Mouse (Mus musculus): ENCODE measurements around the gene Slc1a1. TPM values are rescaled to one million over a fixed set of nuclear protein-coding genes. Genes with fewer than 3 reads are reported as not detected.

The Slc1a1 gene
- 11.4 and 12.0 TPM in 2 replicates for polyA plus RNA-seq (2016; fragmentation: Nextera tagmentation; extraction: Ambion mirVana)

- ATAC-seq (ENCODE audit: low FRiP score, low read depth), result peak; percentile 87
- peak within 1 kb of the TSS; percentile 15; the same call in 1 of the 2 replicates for H3K27ac ChIP-seq
These were observed at the start of gene Slc1a1 for GRCm38 (mm10) chr19:28834798-28835499. Gene Slc1a1 (plus strand): TSS chr19:28835049.

GRCm38 (mm10) chr19:28790196-28790595 lies 44.7 kb upstream of the Slc1a1 start:
- Histone ChIP-seq H3K4me3 (no peak overlapping the region), H3K9ac (no peak overlapping the region), H3K36me3 (no peaks in the 10 kb centered on the region), H3K27me3 (replicated peaks) (no peaks in the 10 kb centered on the region), H3K4me2 (replicated peaks) (no peak overlapping the region), H3K4me1 (no peaks in the 10 kb centered on the region), H3K9me3 (no peaks in the 10 kb centered on the region), H3K27ac (no peak overlapping the region)
- WGBS, result 76% methylated on average over 1 of the region's 1 CpGs
- ATAC-seq (ENCODE audit: low FRiP score, low read depth), result no peak

More at GRCm38 (mm10) chr19:28834798-28835499, at the start of gene Slc1a1:
- Histone ChIP-seq H3K9ac (peak within 1 kb of the TSS; percentile 57), H3K9me3 (no peaks in the 10 kb centered on the region), H3K4me1 (0 out of 2 replicates have a peak, but pooled peaks cover 4% of the 10 kb centered on the region), H3K4me2 (replicated peaks) (peak within 1 kb of the TSS; percentile 97), H3K36me3 (no peaks in the 10 kb centered on the region), H3K4me3 (peak within 1 kb of the TSS; percentile 55), H3K27me3 (replicated peaks) (0 out of 2 replicates have a peak, but pooled peaks cover 3% of the 10 kb centered on the region)
- WGBS, result under 1% methylated on average over 68 of the region's 68 CpGs

- ATAC-seq (ENCODE audit: low FRiP score, low read depth), result no peak
- H3K36me3 ChIP-seq, result no peaks in the 10 kb centered on the region
- H3K27ac ChIP-seq, result no peak overlapping the region
- no peak overlapping the region for H3K9ac ChIP-seq
- no peaks in the 10 kb centered on the region for H3K4me1 ChIP-seq
- H3K4me3 ChIP-seq, result no peak overlapping the region
- H3K4me2 ChIP-seq (replicated peaks), result no peak overlapping the region
- no peaks in the 10 kb centered on the region for H3K9me3 ChIP-seq
- 82% methylated on average over 2 of the region's 2 CpGs for WGBS
- no peaks in the 10 kb centered on the region for H3K27me3 ChIP-seq (replicated peaks)
These were observed 41.5 kb upstream of the Slc1a1 start for GRCm38 (mm10) chr19:28793307-28793706.

GRCm38 (mm10) chr19:28796146-28796848 lies 38.6 kb upstream of the Slc1a1 start:
- no peak overlapping the region for H3K9ac ChIP-seq
- H3K9me3 ChIP-seq, result no peaks in the 10 kb centered on the region
- no peak overlapping the region for H3K4me3 ChIP-seq
- H3K4me2 ChIP-seq (replicated peaks), result no peak overlapping the region
- no peak for ATAC-seq (ENCODE audit: low FRiP score, low read depth)
- no peak overlapping the region for H3K27ac ChIP-seq
- H3K36me3 ChIP-seq, result no peaks in the 10 kb centered on the region
- H3K27me3 ChIP-seq (replicated peaks), result no peaks in the 10 kb centered on the region
- 71% methylated on average over 5 of the region's 5 CpGs for WGBS
- no peaks in the 10 kb centered on the region for H3K4me1 ChIP-seq

- no peak for ATAC-seq (ENCODE audit: low FRiP score, low read depth)
- no peak overlapping the region for H3K4me2 ChIP-seq (replicated peaks)
- H3K9ac ChIP-seq, result no peak overlapping the region
- H3K27me3 ChIP-seq (replicated peaks), result no peaks in the 10 kb centered on the region
- H3K27ac ChIP-seq, result no peak overlapping the region
- WGBS, result 85% methylated on average over 1 of the region's 1 CpGs
- no peaks in the 10 kb centered on the region for H3K4me1 ChIP-seq
- no peaks in the 10 kb centered on the region for H3K36me3 ChIP-seq
- no peaks in the 10 kb centered on the region for H3K9me3 ChIP-seq
- H3K4me3 ChIP-seq, result no peak overlapping the region
These were observed 37.9 kb upstream of the Slc1a1 start for GRCm38 (mm10) chr19:28796966-28797365.

- no peak overlapping the region for H3K9ac ChIP-seq
- ATAC-seq (ENCODE audit: low FRiP score, low read depth), result no peak
- no peak overlapping the region for H3K4me2 ChIP-seq (replicated peaks)
- 90% methylated on average over 6 of the region's 6 CpGs for WGBS
- H3K27ac ChIP-seq, result no peak overlapping the region
- no peak overlapping the region for H3K4me3 ChIP-seq
- H3K27me3 ChIP-seq (replicated peaks), result no peaks in the 10 kb centered on the region
- no peaks in the 10 kb centered on the region for H3K4me1 ChIP-seq
- no peaks in the 10 kb centered on the region for H3K36me3 ChIP-seq
- H3K9me3 ChIP-seq, result no peaks in the 10 kb centered on the region
These were observed 37.2 kb upstream of the Slc1a1 start for GRCm38 (mm10) chr19:28797611-28798010.

GRCm38 (mm10) chr19:28800448-28800847 lies 34.4 kb upstream of the Slc1a1 start:
- H3K4me1 ChIP-seq, result no peaks in the 10 kb centered on the region
- no peak overlapping the region for H3K4me3 ChIP-seq
- no peak overlapping the region for H3K4me2 ChIP-seq (replicated peaks)
- no peak overlapping the region for H3K9ac ChIP-seq
- H3K36me3 ChIP-seq, result no peaks in the 10 kb centered on the region
- H3K9me3 ChIP-seq, result no peaks in the 10 kb centered on the region
- no peak overlapping the region for H3K27ac ChIP-seq
- WGBS, result 50% methylated on average over 6 of the region's 6 CpGs
- H3K27me3 ChIP-seq (replicated peaks), result no peaks in the 10 kb centered on the region
- no peak for ATAC-seq (ENCODE audit: low FRiP score, low read depth)

GRCm38 (mm10) chr19:28806276-28806675 lies 28.6 kb upstream of the Slc1a1 start:
- H3K4me3 ChIP-seq, result no peak overlapping the region
- no peaks in the 10 kb centered on the region for H3K36me3 ChIP-seq
- no peaks in the 10 kb centered on the region for H3K4me1 ChIP-seq
- no peak overlapping the region for H3K9ac ChIP-seq
- no peak overlapping the region for H3K4me2 ChIP-seq (replicated peaks)
- 92% methylated on average over 6 of the region's 6 CpGs for WGBS
- ATAC-seq (ENCODE audit: low FRiP score, low read depth), result no peak
- no peaks in the 10 kb centered on the region for H3K27me3 ChIP-seq (replicated peaks)
- H3K27ac ChIP-seq, result no peak overlapping the region
- H3K9me3 ChIP-seq, result no peaks in the 10 kb centered on the region

GRCm38 (mm10) chr19:28806821-28807496 lies 27.9 kb upstream of the Slc1a1 start:
- Histone ChIP-seq H3K9ac (no peak overlapping the region), H3K27ac (no peak overlapping the region), H3K36me3 (no peaks in the 10 kb centered on the region), H3K9me3 (no peaks in the 10 kb centered on the region), H3K27me3 (replicated peaks) (no peaks in the 10 kb centered on the region), H3K4me3 (no peak overlapping the region), H3K4me2 (replicated peaks) (no peak overlapping the region), H3K4me1 (no peaks in the 10 kb centered on the region)
- ATAC-seq (ENCODE audit: low FRiP score, low read depth), result no peak
- WGBS, result 94% methylated on average over 11 of the region's 11 CpGs

- H3K9ac ChIP-seq, result no peak overlapping the region
- ATAC-seq (ENCODE audit: low FRiP score, low read depth), result no peak
- WGBS, result 77% methylated on average over 2 of the region's 2 CpGs
- no peak overlapping the region for H3K4me2 ChIP-seq (replicated peaks)
- no peaks in the 10 kb centered on the region for H3K4me1 ChIP-seq
- H3K27me3 ChIP-seq (replicated peaks), result no peaks in the 10 kb centered on the region
- H3K9me3 ChIP-seq, result no peaks in the 10 kb centered on the region
- H3K4me3 ChIP-seq, result no peak overlapping the region
- H3K27ac ChIP-seq, result no peak overlapping the region
- no peaks in the 10 kb centered on the region for H3K36me3 ChIP-seq
These were observed 27.4 kb upstream of the Slc1a1 start for GRCm38 (mm10) chr19:28807497-28807871.

GRCm38 (mm10) chr19:28818286-28818685 lies 16.6 kb upstream of the Slc1a1 start:
- WGBS, result 84% methylated on average over 4 of the region's 4 CpGs
- no peak overlapping the region for H3K27ac ChIP-seq
- H3K4me3 ChIP-seq, result no peak overlapping the region
- H3K4me1 ChIP-seq, result no peaks in the 10 kb centered on the region
- ATAC-seq (ENCODE audit: low FRiP score, low read depth), result no peak
- no peaks in the 10 kb centered on the region for H3K9me3 ChIP-seq
- H3K36me3 ChIP-seq, result no peaks in the 10 kb centered on the region
- no peak overlapping the region for H3K4me2 ChIP-seq (replicated peaks)
- H3K9ac ChIP-seq, result no peak overlapping the region
- no peaks in the 10 kb centered on the region for H3K27me3 ChIP-seq (replicated peaks)

GRCm38 (mm10) chr19:28827697-28828328 lies 7.0 kb upstream of the Slc1a1 start:
- no peak overlapping the region for H3K9ac ChIP-seq
- H3K4me3 ChIP-seq, result no peak overlapping the region
- H3K27ac ChIP-seq, result no peak overlapping the region
- no peaks in the 10 kb centered on the region for H3K36me3 ChIP-seq
- ATAC-seq (ENCODE audit: low FRiP score, low read depth), result no peak
- peaks cover 3% of the 10 kb centered on the region for H3K4me1 ChIP-seq
- peak overlapping the region; percentile 42 for H3K4me2 ChIP-seq (replicated peaks)
- no peaks in the 10 kb centered on the region for H3K27me3 ChIP-seq (replicated peaks)
- WGBS, result 26% methylated on average over 15 of the region's 15 CpGs
- no peaks in the 10 kb centered on the region for H3K9me3 ChIP-seq

All from neural tube, embryonic 12.5 days (tissue).